Mouse (Mus musculus) heart, postnatal 0 days (tissue): ENCODE results near the gene Snrpg. TPM values are rescaled to one million over a fixed set of nuclear protein-coding genes. Genes with fewer than 3 reads are reported as not detected.
A peak's percentile ranks its signal among the peaks of the same experiment; 100 is the strongest.
"Not testable (repeated sequence)": the region's sequence is repeated elsewhere in the genome, so short reads cannot be mapped to it uniquely, and the experiment has no call there.

ENCODE experiments used
- ATAC-seq: fragments of 200-750 bp; cut with Nextera tagmentation; 2 replicates; pipeline ENCODE4 v1.8.0; 2017; ENCODE audit warnings: low read depth, moderate number of reproducible peaks, moderate library complexity; ENCODE audit not compliant: insufficient read depth
- DNase-seq: peaks from one replicate; pipeline ENCODE4 v3.0.0-alpha.2; 2016; ENCODE audit warnings: low spot score
- H3K27ac ChIP-seq: fragments of 300-500 bp; sonication (generic); 2 replicates; pipeline ENCODE4 v1.5.1; 2014; ENCODE audit warnings: low read depth, mild to moderate bottlenecking
- H3K27me3 ChIP-seq: fragments of 300-500 bp; sonication (generic); 2 replicates; pipeline ENCODE4 v1.6.1; 2014; ENCODE audit warnings: low read length, mixed read lengths; ENCODE audit not compliant: control insufficient read depth, insufficient read depth
- H3K36me3 ChIP-seq: fragments of 300-500 bp; sonication (generic); replicated peaks from 2 replicates; pipeline ENCODE4 v1.6.1; 2014; ENCODE audit warnings: low read length, mixed read lengths; ENCODE audit not compliant: control insufficient read depth, insufficient read depth
- H3K4me1 ChIP-seq: fragments of 300-500 bp; sonication (generic); 2 replicates; pipeline ENCODE4 v1.6.1; 2014; ENCODE audit warnings: antibody characterized with exemption; ENCODE audit not compliant: control insufficient read depth, insufficient read depth
- H3K4me2 ChIP-seq: fragments of 300-500 bp; sonication (generic); 2 replicates; pipeline ENCODE4 v1.6.1; 2014; ENCODE audit warnings: low read depth, mild to moderate bottlenecking, low read length, moderate library complexity
- H3K4me3 ChIP-seq: fragments of 300-500 bp; sonication (generic); 2 replicates; pipeline ENCODE4 v1.5.1; 2014; ENCODE audit warnings: low read depth, low read length
- H3K9ac ChIP-seq: fragments of 300-500 bp; sonication (generic); replicated peaks from 2 replicates; pipeline ENCODE4 v1.6.1; 2014; ENCODE audit warnings: low read depth, low read length, mixed read lengths
- H3K9me3 ChIP-seq: fragments of 300-500 bp; sonication (generic); replicated peaks from 2 replicates; pipeline ENCODE4 v1.6.1; 2016; ENCODE audit warnings: low read length; ENCODE audit not compliant: control insufficient read depth
- CTCF ChIP-seq: IDR thresholded peaks from 2 replicates; pipeline ENCODE4 v1.5.1; 2016; ENCODE audit warnings: antibody characterized with exemption, control low read depth, low read depth
- EP300 ChIP-seq: IDR thresholded peaks from 2 replicates; pipeline ENCODE4 v1.6.1; 2016; ENCODE audit warnings: antibody characterized with exemption, low read depth
- WGBS: fragments of 180-500 bp; shearing (Covaris S2); extraction: QIAGEN DNeasy Blood & Tissue Kit; methylation state at CpG from one replicate; pipeline ENCODE4 v1.1.7; 2014; 5-methylcytosine and 5-hydroxymethylcytosine counted together
- polyA plus RNA-seq: library from polyadenylated mRNA; unstranded; fragments of >200 nt; fragmentation: Nextera tagmentation; extraction: Ambion mirVana; gene quantifications from 2 replicates; pipeline ENCODE4 v1.2.1, GENCODE M21; 2015
- total RNA-seq: library from RNA; depleted of rRNA; stranded (reverse); fragments of >200 nt; gene quantifications from 2 replicates; pipeline ENCODE4 v1.2.3, GENCODE M21; 2014; ENCODE audit warnings: low replicate concordance

Gene Snrpg
- total and polyA plus RNA-seq, 2 experiments from 2014 or later, result 35.6 to 170 TPM

GRCm38 (mm10) chr6:86370093-86370713 lies 901 bp upstream of the Snrpg start:
- H3K9ac ChIP-seq, result no peak overlapping the region
- DNase-seq (no peak), ATAC-seq (no peak)
- peak overlapping the region; percentile 72 for H3K4me2 ChIP-seq
- H3K9me3 ChIP-seq, result no peaks in the 10 kb centered on the region
- peaks cover 27% of the 10 kb centered on the region for H3K4me1 ChIP-seq
- TF ChIP-seq CTCF (0 out of 2 replicates have a peak, but pooled peaks have one; percentile 5), EP300 (no peak)
- H3K4me3 ChIP-seq, result peak overlapping the region; percentile 65; the same call in 1 of the 2 replicates
- H3K36me3 ChIP-seq, result peaks cover 6% of the 10 kb centered on the region
- no peak overlapping the region for H3K27ac ChIP-seq
- WGBS, result 59% methylated on average over 3 of the region's 3 CpGs
- H3K27me3 ChIP-seq, result no peaks in the 10 kb centered on the region

DNA sequence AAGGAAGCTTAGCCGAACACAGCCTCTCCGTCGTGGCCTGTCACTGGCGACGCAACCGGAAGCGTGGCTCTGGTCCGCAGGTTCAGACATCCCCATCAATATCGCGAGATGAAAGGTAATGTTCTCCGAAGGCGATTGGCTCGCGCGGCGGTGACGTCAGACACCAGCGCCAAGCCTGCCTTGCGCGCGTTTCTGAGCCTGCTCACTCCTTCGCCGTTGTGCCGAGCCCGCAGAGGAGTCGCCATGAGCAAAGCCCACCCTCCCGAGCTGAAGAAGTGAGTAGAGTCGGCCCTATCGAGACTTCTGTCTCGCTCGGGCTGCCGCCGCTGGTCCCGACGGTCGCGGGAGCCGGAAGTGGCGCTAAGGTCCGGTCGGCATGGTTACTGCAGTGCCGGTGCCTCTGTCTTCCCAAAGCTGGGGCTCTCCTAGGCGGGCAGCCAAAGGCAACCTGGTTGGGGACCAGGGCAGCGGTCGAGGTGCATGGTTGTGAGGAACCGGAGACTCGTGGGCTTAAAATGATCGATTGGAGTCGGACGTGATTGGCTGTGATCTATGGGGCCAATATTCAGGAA lies 322 bp downstream of the Snrpg start:
- peak; percentile 97 for ATAC-seq
- Histone ChIP-seq H3K4me1 (peaks cover 21% of the 10 kb centered on the region), H3K4me3 (peak overlapping the region; percentile 65), H3K27ac (peak overlapping the region; percentile 71), H3K4me2 (peak overlapping the region; percentile 72), H3K36me3 (peaks cover 11% of the 10 kb centered on the region), H3K27me3 (no peaks in the 10 kb centered on the region), H3K9me3 (no peaks in the 10 kb centered on the region), H3K9ac (peak overlapping the region; percentile 65)
- no peak for TF ChIP-seq EP300
- TF ChIP-seq CTCF, result no peak
- under 1% methylated on average over 50 of the region's 50 CpGs for WGBS
- peak; percentile 98 for DNase-seq

GRCm38 (mm10) chr6:86371950-86372516 lies 929 bp downstream of the Snrpg start:
- DNase-seq, result no peak
- WGBS, result 5% methylated on average over 12 of the region's 12 CpGs
- Histone ChIP-seq H3K9me3 (no peaks in the 10 kb centered on the region), H3K4me2 (peak overlapping the region; percentile 72), H3K27me3 (no peaks in the 10 kb centered on the region), H3K36me3 (peaks cover 17% of the 10 kb centered on the region), H3K9ac (peak overlapping the region; percentile 65), H3K4me1 (peaks cover 15% of the 10 kb centered on the region), H3K27ac (no peak overlapping the region), H3K4me3 (peak overlapping the region; percentile 65)
- ATAC-seq, result no peak
- TF ChIP-seq CTCF, result no peak
- TF ChIP-seq EP300, result no peak

GRCm38 (mm10) chr6:86373556-86373955 lies 2.5 kb downstream of the Snrpg start:
- DNase-seq (no peak), ATAC-seq (no peak)
- WGBS, result 95% methylated on average over 6 of the region's 6 CpGs

DNA sequence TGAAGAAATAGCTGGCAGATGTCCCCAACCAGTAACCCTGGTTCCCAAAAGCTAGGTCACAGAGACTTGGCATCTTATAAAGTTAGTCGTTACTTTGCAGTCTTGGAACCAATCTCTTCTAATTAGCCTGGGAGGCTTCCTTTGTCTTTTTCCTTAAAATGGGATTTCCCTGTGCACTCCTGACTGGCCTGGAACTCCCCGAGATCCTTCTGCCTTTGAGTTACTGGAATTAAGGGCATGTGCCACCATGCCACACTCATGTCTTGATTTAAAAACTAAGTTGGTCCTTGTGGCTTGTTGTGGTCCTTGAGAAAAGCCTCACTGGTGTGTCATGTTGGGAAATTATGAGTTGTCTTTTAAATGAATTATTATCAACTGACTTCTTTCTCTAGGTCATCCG lies 7.2 kb downstream of the Snrpg start:
- no peak overlapping the region for H3K9ac ChIP-seq
- H3K4me1 ChIP-seq, result no peaks in the 10 kb centered on the region
- H3K4me3 ChIP-seq, result no peak overlapping the region
- H3K27ac ChIP-seq, result no peak overlapping the region
- peaks cover 39% of the 10 kb centered on the region for H3K36me3 ChIP-seq
- H3K9me3 ChIP-seq, result no peaks in the 10 kb centered on the region
- no peaks in the 10 kb centered on the region for H3K27me3 ChIP-seq
- 79% methylated on average over 3 of the region's 3 CpGs for WGBS
- ATAC-seq (no peak), DNase-seq (no peak)
- TF ChIP-seq CTCF (no peak), EP300 (no peak)
- no peak overlapping the region for H3K4me2 ChIP-seq

More at GRCm38 (mm10) chr6:86373556-86373955, 2.5 kb downstream of the Snrpg start:
- Histone ChIP-seq H3K9me3 (no peaks in the 10 kb centered on the region), H3K4me2 (no peak overlapping the region), H3K36me3 (peaks cover 26% of the 10 kb centered on the region), H3K4me3 (no peak overlapping the region), H3K27ac (no peak overlapping the region), H3K27me3 (no peaks in the 10 kb centered on the region), H3K4me1 (peaks cover 14% of the 10 kb centered on the region), H3K9ac (no peak overlapping the region)
- TF ChIP-seq CTCF (no peak), EP300 (no peak)

DNA sequence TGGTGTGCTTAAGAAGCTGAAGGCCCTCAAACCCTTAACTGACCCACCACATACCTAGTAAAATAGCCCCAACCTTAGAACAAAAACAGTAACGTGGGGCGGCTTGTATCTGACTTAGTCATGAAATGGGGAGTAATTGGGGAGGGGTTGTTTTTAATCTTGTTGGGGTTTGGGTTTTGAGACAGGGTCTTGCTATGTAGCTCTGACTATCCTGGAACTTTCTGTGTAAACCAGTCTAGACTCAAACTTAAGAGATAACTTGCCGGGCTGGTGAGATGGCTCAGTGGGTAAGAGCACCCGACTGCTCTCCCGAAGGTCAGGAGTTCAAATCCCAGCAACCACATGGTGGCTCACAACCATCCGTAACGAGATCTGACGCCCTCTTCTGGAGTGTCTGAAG lies 9.0 kb downstream of the Snrpg start:
- not testable (repeated sequence) for H3K9me3 ChIP-seq, H3K27ac ChIP-seq, H3K27me3 ChIP-seq, ATAC-seq, H3K9ac ChIP-seq, H3K4me3 ChIP-seq, H3K4me1 ChIP-seq, H3K4me2 ChIP-seq, DNase-seq
- H3K36me3 ChIP-seq, result peaks cover 39% of the 10 kb centered on the region
- 62% methylated on average over 6 of the region's 8 CpGs for WGBS
